Mouse (Mus musculus) neural tube, embryonic 14.5 days (tissue): ENCODE measurements around the gene Rfx5. TPM values are rescaled to one million over a fixed set of nuclear protein-coding genes. Genes with fewer than 3 reads are reported as not detected.
"Not testable (repeated sequence)": the region's sequence is repeated elsewhere in the genome, so short reads cannot be mapped to it uniquely, and the experiment has no call there.

Experiments
- ATAC-seq: fragments of 200-750 bp; cut with Nextera tagmentation; 2 replicates; pipeline ENCODE4 v1.8.0; 2017; ENCODE audit warnings: low read depth, mild to moderate bottlenecking, moderate TSS enrichment, moderate library complexity
- H3K27ac ChIP-seq: fragments of 300-500 bp; sonication (generic); 2 replicates; pipeline ENCODE4 v1.5.1; 2014; ENCODE audit warnings: low read depth, mild to moderate bottlenecking, control low read depth, low read length, moderate library complexity, mixed read lengths
- H3K27me3 ChIP-seq: fragments of 300-500 bp; sonication (generic); 2 replicates; pipeline ENCODE4 v1.6.1; 2014; ENCODE audit warnings: low read length; ENCODE audit not compliant: control insufficient read depth, insufficient read depth
- H3K36me3 ChIP-seq: fragments of 300-500 bp; sonication (generic); 2 replicates; pipeline ENCODE4 v1.6.1; 2014; ENCODE audit warnings: low read length, mixed read lengths; ENCODE audit not compliant: control insufficient read depth, insufficient read depth
- H3K4me1 ChIP-seq: fragments of 300-500 bp; sonication (generic); 2 replicates; pipeline ENCODE4 v1.6.1; 2014; ENCODE audit warnings: low read length; ENCODE audit not compliant: control insufficient read depth, insufficient read depth
- H3K4me2 ChIP-seq: fragments of 300-500 bp; sonication (generic); 2 replicates; pipeline ENCODE4 v1.6.1; 2014; ENCODE audit warnings: mild to moderate bottlenecking, low read depth, low read length, control low read depth
- H3K4me3 ChIP-seq: fragments of 300-500 bp; sonication (generic); 2 replicates; pipeline ENCODE4 v1.5.1; 2014; ENCODE audit warnings: low read depth, low read length, control low read depth, mixed read lengths
- H3K9ac ChIP-seq: fragments of 300-500 bp; sonication (generic); replicated peaks from 2 replicates; pipeline ENCODE4 v1.6.1; 2014; ENCODE audit warnings: low read depth, mild to moderate bottlenecking, control low read depth, low read length, mixed read lengths
- H3K9me3 ChIP-seq: fragments of 300-500 bp; sonication (generic); 2 replicates; pipeline ENCODE4 v1.6.1; 2016; ENCODE audit warnings: low read length; ENCODE audit not compliant: control insufficient read depth
- WGBS: fragments of 180-500 bp; shearing (Covaris S2); extraction: QIAGEN DNeasy Blood & Tissue Kit; methylation state at CpG from one replicate; pipeline ENCODE4 v1.1.7; 2014; 5-methylcytosine and 5-hydroxymethylcytosine counted together
- polyA plus RNA-seq: library from polyadenylated mRNA; unstranded; fragments of >200 nt; fragmentation: Nextera tagmentation; extraction: Ambion mirVana; gene quantifications from 2 replicates; pipeline ENCODE4 v1.2.1, GENCODE M21; 2014

Rfx5 gene
- polyA plus RNA-seq, 1 experiment from 2014 or later: 9.4 TPM

GRCm38 (mm10) chr3:94933604-94934003 lies 20.3 kb upstream of the Rfx5 start:
- not testable (repeated sequence) for H3K4me2 ChIP-seq, H3K9ac ChIP-seq, H3K36me3 ChIP-seq, ATAC-seq, H3K9me3 ChIP-seq, H3K27ac ChIP-seq, H3K4me1 ChIP-seq, H3K27me3 ChIP-seq, H3K4me3 ChIP-seq
- WGBS: no CpG with 5 or more reads among the region's 2 CpGs

- H3K9ac ChIP-seq, H3K27me3 ChIP-seq, H3K4me1 ChIP-seq, H3K4me3 ChIP-seq, H3K9me3 ChIP-seq, ATAC-seq, H3K4me2 ChIP-seq, H3K36me3 ChIP-seq, H3K27ac ChIP-seq: not testable (repeated sequence)
- 98% methylated on average over 3 of the region's 3 CpGs for WGBS
Observed at GRCm38 (mm10) chr3:94934564-94934963, 19.3 kb upstream of the Rfx5 start.

- not testable (repeated sequence) for ATAC-seq, H3K9me3 ChIP-seq, H3K27ac ChIP-seq, H3K27me3 ChIP-seq, H3K36me3 ChIP-seq, H3K9ac ChIP-seq, H3K4me3 ChIP-seq, H3K4me1 ChIP-seq, H3K4me2 ChIP-seq
- WGBS: 89% methylated on average over 3 of the region's 3 CpGs
Observed at GRCm38 (mm10) chr3:94935332-94935731, 18.5 kb upstream of the Rfx5 start.

DNA sequence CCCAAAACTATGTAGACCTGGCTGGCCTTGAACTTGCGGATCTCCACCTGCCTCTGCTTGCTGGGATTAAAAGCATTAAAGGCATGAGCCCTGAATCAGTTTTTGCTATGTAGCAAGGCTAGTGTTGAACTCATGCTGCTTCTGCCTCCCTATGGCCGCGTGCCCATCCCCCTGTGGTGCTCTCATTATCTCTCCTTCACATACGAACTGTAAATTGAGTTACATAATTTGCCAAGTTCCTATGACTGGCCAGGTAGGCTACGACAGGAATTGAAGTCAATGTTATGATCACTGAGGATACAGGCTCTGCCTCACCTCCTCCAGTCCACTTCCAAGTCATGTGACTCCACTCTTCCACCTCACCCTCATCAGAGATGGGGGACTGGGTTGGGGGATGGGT lies 17.7 kb upstream of the Rfx5 start:
- whole genome bisulfite sequencing: 88% methylated on average over 5 of the region's 5 CpGs
- not testable (repeated sequence) for H3K36me3 ChIP-seq, H3K27me3 ChIP-seq, ATAC-seq, H3K4me3 ChIP-seq, H3K9me3 ChIP-seq, H3K27ac ChIP-seq, H3K9ac ChIP-seq, H3K4me1 ChIP-seq, H3K4me2 ChIP-seq

GRCm38 (mm10) chr3:94937194-94937593 lies 16.7 kb upstream of the Rfx5 start:
- not testable (repeated sequence) for H3K9ac ChIP-seq, ATAC-seq, H3K4me1 ChIP-seq, H3K4me3 ChIP-seq, H3K27me3 ChIP-seq, H3K36me3 ChIP-seq, H3K9me3 ChIP-seq, H3K4me2 ChIP-seq, H3K27ac ChIP-seq
- 94% methylated on average over 6 of the region's 7 CpGs for WGBS

GRCm38 (mm10) chr3:94940033-94940432 lies 13.8 kb upstream of the Rfx5 start:
- H3K9ac ChIP-seq, H3K4me2 ChIP-seq, H3K36me3 ChIP-seq, H3K4me1 ChIP-seq, H3K9me3 ChIP-seq, H3K4me3 ChIP-seq, ATAC-seq, H3K27me3 ChIP-seq, H3K27ac ChIP-seq: not testable (repeated sequence)
- 83% methylated on average over 9 of the region's 9 CpGs for WGBS

GRCm38 (mm10) chr3:94942211-94942967 lies 11.5 kb upstream of the Rfx5 start:
- ATAC-seq, H3K27me3 ChIP-seq, H3K27ac ChIP-seq, H3K4me1 ChIP-seq, H3K9me3 ChIP-seq, H3K4me2 ChIP-seq, H3K4me3 ChIP-seq, H3K36me3 ChIP-seq, H3K9ac ChIP-seq: not testable (repeated sequence)
- 85% methylated on average over 8 of the region's 9 CpGs for WGBS

GRCm38 (mm10) chr3:94943706-94944105 lies 10.2 kb upstream of the Rfx5 start:
- H3K9me3 ChIP-seq, ATAC-seq, H3K4me3 ChIP-seq, H3K4me1 ChIP-seq, H3K9ac ChIP-seq, H3K27ac ChIP-seq, H3K27me3 ChIP-seq, H3K36me3 ChIP-seq, H3K4me2 ChIP-seq: not testable (repeated sequence)
- WGBS: 37% methylated on average over 4 of the region's 4 CpGs

DNA sequence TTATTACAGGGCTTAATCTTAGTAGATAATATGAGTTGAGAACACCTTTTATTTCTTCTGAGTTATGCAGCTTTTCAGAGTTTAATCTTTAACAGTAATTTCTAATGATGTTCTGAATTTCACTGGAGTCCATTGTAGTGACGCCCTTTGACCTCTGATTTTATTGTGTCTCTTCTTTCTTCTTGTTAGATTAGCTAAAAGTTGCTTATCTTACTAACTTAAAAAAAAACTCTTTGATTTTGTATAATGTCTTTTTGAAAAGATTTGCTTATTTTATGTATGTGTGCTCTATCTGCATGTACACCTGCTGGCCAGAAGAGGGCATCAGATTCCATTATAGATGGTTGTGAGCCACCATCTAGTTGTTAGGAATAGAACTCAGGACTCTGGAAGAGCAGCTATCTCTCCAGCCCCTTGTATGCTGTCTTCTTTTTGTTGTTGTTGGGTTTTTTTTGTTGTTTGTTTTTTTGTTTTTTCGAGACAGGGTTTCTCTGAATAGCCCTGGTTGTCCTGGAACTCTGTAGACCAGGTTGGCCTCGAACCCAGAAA lies 5.7 kb upstream of the Rfx5 start:
- Histone ChIP-seq H3K9ac (no peak overlapping the region), H3K27ac (no peak overlapping the region), H3K4me3 (no peak overlapping the region), H3K27me3 (no peaks in the 10 kb centered on the region), H3K36me3 (no peaks in the 10 kb centered on the region), H3K4me1 (peaks cover 5% of the 10 kb centered on the region; the same call in 1 of the 2 replicates), H3K4me2 (no peak overlapping the region), H3K9me3 (no peaks in the 10 kb centered on the region)
- WGBS: 72% methylated on average over 3 of the region's 3 CpGs
- ATAC-seq: no peak
